Mouse (Mus musculus) bone marrow, adult 2 months (tissue): Measurements from ENCODE around the gene Copz2.

Experiments used
- CTCF ChIP-seq: fragments of 200-500 bp; IDR thresholded peaks from 2 replicates; pipeline ENCODE4 v1.5.1; 2011; ENCODE audit warnings: low read length, control low read depth; ENCODE audit not compliant: control insufficient read depth, insufficient read depth
- POLR2A ChIP-seq: fragments of 200-500 bp; IDR thresholded peaks from 2 replicates; pipeline ENCODE4 v1.6.1; 2011; ENCODE audit warnings: low read depth, mild to moderate bottlenecking, control low read depth, low read length, borderline replicate concordance; ENCODE audit not compliant: control insufficient read depth

DNA sequence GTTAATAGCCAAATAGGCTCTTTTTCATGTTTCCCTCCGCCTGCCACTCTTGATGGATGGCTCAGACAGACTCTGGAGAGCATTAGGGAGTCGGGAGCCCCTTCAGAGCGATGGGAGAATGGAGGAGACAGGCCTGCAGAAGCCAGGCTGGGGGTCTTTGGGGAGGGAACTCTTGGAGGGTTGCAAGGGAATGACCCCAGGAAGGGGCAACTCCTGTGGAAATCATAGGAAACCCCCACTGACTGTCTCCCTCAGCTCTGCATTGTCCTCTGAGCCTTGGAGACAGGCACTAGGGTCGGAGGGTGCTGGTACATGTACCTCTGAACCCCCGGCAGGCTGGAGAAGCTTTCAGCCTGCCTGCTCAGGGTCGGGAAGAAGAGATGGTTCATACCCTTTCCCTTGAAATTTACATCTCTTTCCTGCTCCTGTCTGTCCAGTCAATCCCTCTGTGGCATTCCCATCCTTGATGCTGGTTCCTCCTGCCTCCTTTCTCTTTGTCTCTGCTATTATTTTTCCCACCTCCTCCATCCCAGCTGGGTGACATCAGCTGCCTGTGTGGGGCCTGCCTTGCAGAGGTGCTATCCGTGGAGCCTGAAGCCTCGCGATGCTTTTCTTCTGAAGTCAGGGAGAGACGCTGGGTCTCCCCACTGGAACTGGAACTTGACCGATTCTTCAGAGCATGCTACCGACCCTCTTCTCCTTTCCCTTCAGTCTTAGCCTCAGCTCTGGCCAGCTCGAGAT is 26.8 kb downstream of the Copz2 start:
- no peak for TF ChIP-seq CTCF
- TF ChIP-seq POLR2A = no peak
